8 mouse cellular contexts compared by ENCODE assay signal in the genomic region with DNA sequence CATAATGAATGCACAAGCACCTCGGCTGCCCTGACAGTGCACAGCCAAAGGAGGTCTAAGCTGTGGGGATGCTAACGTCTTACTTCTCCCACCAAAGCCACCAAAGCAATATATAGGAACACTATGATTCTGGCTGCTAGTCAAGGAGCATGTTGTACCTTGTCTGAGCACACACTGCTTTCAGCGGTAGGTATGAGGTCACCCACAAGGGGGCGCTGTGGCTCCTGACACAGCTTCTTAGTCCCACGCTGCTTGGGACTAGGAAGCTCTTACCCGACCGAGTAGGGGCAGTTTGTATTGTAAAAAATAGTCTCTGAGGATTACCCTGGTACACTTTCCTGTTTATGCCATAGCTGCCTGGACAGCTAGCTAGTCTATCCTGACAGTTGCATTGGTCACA. TPM values are rescaled to one million over a fixed set of nuclear protein-coding genes. Genes with fewer than 3 reads are reported as not detected.
DNase-seq lines count a peak whose midpoint lies in the region; ATAC-seq and TF ChIP-seq lines count a peak whose summit lies in the region.

No protein-coding gene starts in this region.

- H3K79me2 ChIP-seq in CH12.LX (replicated peaks; ENCODE audit: control insufficient read depth, extremely low read depth, insufficient read depth, poor library complexity, severe bottlenecking) = no peaks in the 10 kb centered on the region

- no peaks in the 10 kb centered on the region for H3K36me3 ChIP-seq in CH12.LX (replicated peaks in 1 of 2; ENCODE audit: control insufficient read depth in 1 of 2, insufficient read depth in 1 of 2, low read length in 1 of 2)
- H3K36me3 ChIP-seq in lung, postnatal 0 days (ENCODE audit: insufficient read depth, low read length) = no peaks in the 10 kb centered on the region

- peak; percentile 73 for ATAC-seq in activated CD4-positive, CD25-positive, alpha-beta regulatory T cell, adult 4 months
- ATAC-seq in lung, postnatal 0 days = peak; percentile 65; the same call in 1 of the 2 replicates

- DNase-seq in CH12.LX (ENCODE audit: extremely low read depth) = peak; percentile 84
- peak; percentile 73 to 74 for DNase-seq in cerebellum, postnatal 4 days (ENCODE audit: low spot score in 2 of 2)
- peak; percentile 47 for DNase-seq in heart, adult 8-10 months (ENCODE audit: low spot score)
- DNase-seq in kidney, postnatal 4 days = peak; percentile 89 to 90
- peak; percentile 83 for DNase-seq in lung, postnatal 0 days (ENCODE audit: low spot score)
- DNase-seq in right cerebral cortex, postnatal 25 days = peak; percentile 37
- peak; percentile 63 to 75 for DNase-seq in urinary bladder, postnatal 36 days (ENCODE audit: low spot score in 2 of 2)

- 11% methylated on average over 7 of the region's 7 CpGs for WGBS in lung, postnatal 0 days

- no peaks in the 10 kb centered on the region for H3K27me3 ChIP-seq in CH12.LX (replicated peaks)
- H3K27me3 ChIP-seq in lung, postnatal 0 days (replicated peaks; ENCODE audit: insufficient read depth, low read length) = no peaks in the 10 kb centered on the region

- H3K4me3 ChIP-seq in CH12.LX (replicated peaks in 1 of 3; ENCODE audit: low read depth in 2 of 3, low read length in 2 of 3, poor library complexity in 1 of 3) = no peak overlapping the region
- H3K4me3 ChIP-seq in lung, postnatal 0 days (ENCODE audit: low read depth, low read length) = no peak overlapping the region

- TF ChIP-seq POLR2A in CH12.LX (IDR thresholded peaks at IDR 0.05; ENCODE audit: low read depth, low read length) = no peak

- peak; percentile 81 to 89 for TF ChIP-seq CTCF in CH12.LX (conservative IDR thresholded peaks at IDR 0.05 in 1 of 2, IDR thresholded peaks at IDR 0.05 in 1 of 2; ENCODE audit: low read depth in 2 of 2, low read length in 2 of 2)
- TF ChIP-seq CTCF in lung, postnatal 0 days (IDR thresholded peaks at IDR 0.05) = peak; percentile 91

- in situ Hi-C loops in CH12.LX (cut with MboI; ENCODE audit: low pct_ligation_motif_present, low pct_unique_long_range_greater_than_20kb, low sequenced_read_pairs) = no loop called here

- dilution Hi-C loops in CH12.LX (cut with MboI; ENCODE audit: extremely low pct_ligation_motif_present, extremely low pct_unique_long_range_greater_than_20kb, low sequenced_read_pairs) = no loop called here

- no peak for TF ChIP-seq EP300 in CH12.LX (IDR thresholded peaks at IDR 0.05; ENCODE audit: low read length)
- TF ChIP-seq EP300 in lung, postnatal 0 days (IDR thresholded peaks at IDR 0.05) = no peak

- H3K9me3 ChIP-seq in CH12.LX (replicated peaks; ENCODE audit: low read length) = no peaks in the 10 kb centered on the region
- no peaks in the 10 kb centered on the region for H3K9me3 ChIP-seq in lung, postnatal 0 days (ENCODE audit: low read length)

- TF ChIP-seq RAD21 in CH12.LX (IDR thresholded peaks at IDR 0.05; ENCODE audit: low read depth, low read length) = peak; percentile 62

- 0 out of 4 replicates have a peak, but pooled peaks cover 0 to 2% of the 10 kb centered on the region in 2 experiments for H3K4me1 ChIP-seq in CH12.LX (ENCODE audit: control insufficient read depth in 1 of 2, insufficient read depth in 2 of 2)
- no peaks in the 10 kb centered on the region for H3K4me1 ChIP-seq in lung, postnatal 0 days (ENCODE audit: insufficient read depth, low read depth, low read length)

- no peak overlapping the region for H3K4me2 ChIP-seq in CH12.LX (ENCODE audit: insufficient read depth, low read depth, poor library complexity, severe bottlenecking)
- no peak overlapping the region for H3K4me2 ChIP-seq in lung, postnatal 0 days (replicated peaks; ENCODE audit: low read depth, low read length)

- H3K27ac ChIP-seq in CH12.LX (ENCODE audit: insufficient read depth, low read depth) = no peak overlapping the region
- no peak overlapping the region for H3K27ac ChIP-seq in lung, postnatal 0 days (ENCODE audit: low read length)

- H3K9ac ChIP-seq in CH12.LX (ENCODE audit: insufficient read depth, low read depth) = no peak overlapping the region
- no peak overlapping the region for H3K9ac ChIP-seq in lung, postnatal 0 days (replicated peaks; ENCODE audit: low read depth)

TF ChIP-seq in CH12.LX, 34 proteins besides CTCF, POLR2A, EP300 and RAD21:
- no peak for TF ChIP-seq ETS1 (conservative IDR thresholded peaks at IDR 0.05; ENCODE audit: low read depth, low read length)
- TF ChIP-seq SMC3 (IDR thresholded peaks at IDR 0.05; ENCODE audit: low read depth, low read length) = peak; percentile 53
- TF ChIP-seq ELF1 (IDR thresholded peaks at IDR 0.05; ENCODE audit: low read depth, low read length) = peak; percentile 46; the same call in 1 of the 2 replicates
- no peak for TF ChIP-seq KAT2A (IDR thresholded peaks at IDR 0.05; ENCODE audit: insufficient replicate concordance, low read length)

RNA-seq across cellular contexts. Expression of gene Cnot11, which starts 7.4 kb away (rescaled TPM):
- total RNA-seq in CH12.LX (2012; rRNA removed) (15.3 and 17.8 TPM in 2 replicates), CH12.LX (2014; rRNA removed) (28.6 and 31.8 TPM in 2 replicates)
- 29.9 and 34.9 TPM in 2 replicates for polyA plus RNA-seq in CH12.LX (2012; ENCODE audit: insufficient read length, low read depth)
- polyA plus RNA-seq in activated CD4-positive, CD25-positive, alpha-beta regulatory T cell, adult 4 months (2017; shearing (Covaris generic)) = 1 to 10 TPM; 3.0 to 5.6 TPM
- total RNA-seq in heart, adult 8-10 months (2022) = 10 to 100 TPM; 13.3 to 15.1 (median 14.3) TPM
- polyA plus RNA-seq in lung, postnatal 0 days (2015; fragmentation: Nextera tagmentation; extraction: Ambion mirVana) = 10.0 and 10.7 TPM in 2 replicates

RNA-seq across cellular contexts. Expression of gene Tbc1d8, which starts 48.9 kb away (rescaled TPM):
- 0.81 and 0.88 TPM in 2 replicates for total RNA-seq in CH12.LX (2012; rRNA removed)
- total RNA-seq in CH12.LX (2014; rRNA removed) = 0.16 and 0.30 TPM in 2 replicates
- 1.4 and 1.8 TPM in 2 replicates for polyA plus RNA-seq in CH12.LX (2012; ENCODE audit: insufficient read length, low read depth)
- polyA plus RNA-seq in activated CD4-positive, CD25-positive, alpha-beta regulatory T cell, adult 4 months (2017; shearing (Covaris generic)) = 1 to 10 TPM in 1 of 2 experiments, under 1 TPM in 1; 0.41 to 1.4 TPM
- 1 to 10 TPM; 5.6 to 8.9 (median 5.8) TPM for total RNA-seq in heart, adult 8-10 months (2022)
- 14.5 and 18.0 TPM in 2 replicates for polyA plus RNA-seq in lung, postnatal 0 days (2015; fragmentation: Nextera tagmentation; extraction: Ambion mirVana)

RNA-seq across cellular contexts. Expression of gene Rnf149, which starts 49.8 kb away (rescaled TPM):
- total RNA-seq in CH12.LX (2012; rRNA removed) = 12.6 and 16.6 TPM in 2 replicates
- 21.5 and 22.7 TPM in 2 replicates for total RNA-seq in CH12.LX (2014; rRNA removed)
- polyA plus RNA-seq in CH12.LX (2012; ENCODE audit: insufficient read length, low read depth) = 31.3 and 32.3 TPM in 2 replicates
- 10 to 100 TPM; 19.8 to 26.7 TPM for polyA plus RNA-seq in activated CD4-positive, CD25-positive, alpha-beta regulatory T cell, adult 4 months (2017; shearing (Covaris generic))
- 1 to 10 TPM; 6.2 to 9.5 (median 7.8) TPM for total RNA-seq in heart, adult 8-10 months (2022)
- 25.1 and 31.0 TPM in 2 replicates for polyA plus RNA-seq in lung, postnatal 0 days (2015; fragmentation: Nextera tagmentation; extraction: Ambion mirVana)

Comparison
In these comparisons a context has a peak if more than half of its experiments do, and no peak if none do; other contexts are left out.
1. DNase-seq: peak in every context shown above with its lines; median percentile 90 in kidney, postnatal 4 days; 84 in CH12.LX; 83 in lung, postnatal 0 days; 74 in cerebellum, postnatal 4 days; 69 in urinary bladder, postnatal 36 days; 47 in heart, adult 8-10 months; 37 in right cerebral cortex, postnatal 25 days.